Mouse (Mus musculus) limb, embryonic 14.5 days (tissue): Measurements from ENCODE around the gene Clpsl2. TPM values are rescaled to one million over a fixed set of nuclear protein-coding genes. Genes with fewer than 3 reads are reported as not detected.
A peak's percentile ranks its signal among the peaks of the same experiment; 100 is the strongest.

Experiments
- ATAC-seq: fragments of 200-750 bp; cut with Nextera tagmentation; 2 replicates; pipeline ENCODE4 v1.8.0; 2017; ENCODE audit warnings: low read depth, moderate number of reproducible peaks, moderate TSS enrichment; ENCODE audit not compliant: low FRiP score
- DNase-seq: peaks from one replicate; pipeline ENCODE4 v3.0.0-alpha.2; 2015; ENCODE audit warnings: low spot score
- H3K27ac ChIP-seq: fragments of 300-500 bp; sonication (generic); replicated peaks from 2 replicates; pipeline ENCODE4 v1.5.1; 2014; ENCODE audit warnings: low read depth, mild to moderate bottlenecking, low read length, moderate library complexity, mixed read lengths
- H3K27me3 ChIP-seq: fragments of 300-500 bp; sonication (generic); 2 replicates; pipeline ENCODE4 v1.6.1; 2014; ENCODE audit warnings: low read length, mixed read lengths; ENCODE audit not compliant: control insufficient read depth, insufficient read depth
- H3K36me3 ChIP-seq: fragments of 300-500 bp; sonication (generic); 2 replicates; pipeline ENCODE4 v1.6.1; 2014; ENCODE audit warnings: mild to moderate bottlenecking, low read length, moderate library complexity, mixed read lengths; ENCODE audit not compliant: control insufficient read depth, insufficient read depth
- H3K4me1 ChIP-seq: fragments of 300-500 bp; sonication (generic); 2 replicates; pipeline ENCODE4 v1.6.1; 2014; ENCODE audit warnings: antibody characterized with exemption, low read length, mixed read lengths; ENCODE audit not compliant: control insufficient read depth, insufficient read depth
- H3K4me2 ChIP-seq: fragments of 300-500 bp; sonication (generic); replicated peaks from 2 replicates; pipeline ENCODE4 v1.6.1; 2014; ENCODE audit warnings: low read depth, mild to moderate bottlenecking, low read length, moderate library complexity; ENCODE audit not compliant: severe bottlenecking
- H3K4me3 ChIP-seq: fragments of 300-500 bp; sonication (generic); replicated peaks from 2 replicates; pipeline ENCODE4 v1.5.1; 2014; ENCODE audit warnings: low read length
- H3K9ac ChIP-seq: fragments of 300-500 bp; sonication (generic); 2 replicates; pipeline ENCODE4 v1.6.1; 2014; ENCODE audit warnings: mild to moderate bottlenecking, low read depth, low read length, moderate library complexity; ENCODE audit not compliant: severe bottlenecking
- H3K9me3 ChIP-seq: fragments of 300-500 bp; sonication (generic); 2 replicates; pipeline ENCODE4 v1.6.1; 2016; ENCODE audit warnings: low read length; ENCODE audit not compliant: control insufficient read depth
- POLR2A ChIP-seq: fragments of 200-500 bp; IDR thresholded peaks from 2 replicates; pipeline ENCODE4 v1.8.0; 2012; ENCODE audit warnings: inconsistent platforms, mild to moderate bottlenecking, moderate library complexity, borderline replicate concordance; ENCODE audit not compliant: insufficient read depth, insufficient read length; ENCODE audit errors: extremely low read depth
- WGBS: fragments of 180-500 bp; shearing (Covaris S2); extraction: QIAGEN DNeasy Blood & Tissue Kit; methylation state at CpG from one replicate; pipeline ENCODE4 v1.1.7; 2014; 5-methylcytosine and 5-hydroxymethylcytosine counted together
- polyA plus RNA-seq, 2 experiments: library from polyadenylated mRNA; depleted of rRNA in 1 of 2; stranded (reverse) in 1 of 2; unstranded in 1 of 2; fragments of >200 nt; fragmentation: Nextera tagmentation in 1 of 2; extraction: Ambion mirVana in 1 of 2; gene quantifications; 2 replicates each; pipeline versions ENCODE4 v1.2.1 to v1.2.3; 2012 to 2014

Clpsl2 gene
- polyA plus RNA-seq, 2 experiments, result not detected

DNA sequence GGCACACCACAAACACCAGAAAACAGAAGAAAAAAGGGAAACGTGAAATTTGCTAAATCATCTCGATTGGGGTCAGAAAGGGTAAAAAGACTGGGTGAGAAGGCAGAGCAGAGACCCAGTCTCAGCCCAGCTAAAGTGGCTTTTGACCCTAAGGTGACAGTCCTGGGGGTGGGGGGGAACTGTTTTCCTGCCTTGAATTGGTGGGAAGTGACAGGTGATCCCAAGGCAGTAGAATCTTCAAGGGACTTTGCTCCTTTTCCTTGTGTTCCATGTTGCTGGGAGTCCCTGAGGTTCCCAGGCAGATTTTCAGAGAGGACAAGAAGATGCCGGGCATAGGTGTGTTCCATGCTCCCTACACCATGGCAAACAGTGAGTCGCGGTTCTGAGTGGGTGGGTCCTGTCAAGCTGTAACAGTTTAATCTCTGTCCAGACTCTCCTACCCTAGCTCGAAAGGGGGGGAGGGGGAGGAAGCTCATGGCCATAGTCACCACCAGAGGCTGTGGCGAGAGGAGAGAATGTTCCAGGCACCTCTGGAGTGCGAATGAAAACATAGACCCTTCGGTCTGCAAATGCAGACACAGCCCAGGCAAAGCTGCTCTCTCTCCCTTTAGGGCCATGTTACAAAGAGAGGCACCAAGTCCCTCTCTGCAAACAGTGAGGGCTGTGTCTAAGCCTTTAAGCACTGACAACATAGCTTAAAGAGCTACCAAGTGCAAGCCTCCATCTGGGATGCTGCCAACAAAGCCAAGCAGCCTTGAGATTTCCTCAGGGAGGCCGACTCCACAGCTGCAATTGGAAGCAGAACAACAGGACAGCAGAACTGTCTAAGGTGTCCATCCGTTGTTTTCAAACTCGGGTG lies 21.8 kb upstream of the Clpsl2 start:
- Histone ChIP-seq H3K4me2 (peak overlapping the region; percentile 24; the same call in 1 of the 2 replicates), H3K36me3 (no peaks in the 10 kb centered on the region), H3K9ac (no peak overlapping the region), H3K4me1 (peaks cover 11% of the 10 kb centered on the region), H3K9me3 (no peaks in the 10 kb centered on the region), H3K27ac (no peak overlapping the region; the same call in 1 of the 2 replicates), H3K27me3 (no peaks in the 10 kb centered on the region), H3K4me3 (no peak overlapping the region)
- no peak for ATAC-seq
- TF ChIP-seq POLR2A, result no peak
- WGBS, result 35% methylated on average over 12 of the region's 12 CpGs
- peak; percentile 36 for DNase-seq

DNA sequence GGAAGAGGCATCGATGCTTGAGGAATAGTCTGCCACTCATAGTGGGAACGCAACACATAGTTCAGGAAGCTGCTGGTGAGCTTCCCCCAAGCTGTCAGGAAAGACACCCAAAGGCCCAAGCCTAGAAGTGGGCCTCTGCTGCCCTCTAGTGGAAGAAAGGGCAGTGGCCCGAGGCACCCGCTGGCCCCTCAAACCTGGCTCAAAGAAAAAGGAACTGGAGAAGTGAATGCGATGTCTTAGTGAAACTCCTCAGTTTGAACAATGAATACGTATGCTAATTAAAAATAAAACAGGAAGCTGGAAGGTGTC lies 21.2 kb upstream of the Clpsl2 start:
- Histone ChIP-seq H3K27ac (no peak overlapping the region), H3K27me3 (no peaks in the 10 kb centered on the region), H3K9ac (no peak overlapping the region), H3K4me3 (no peak overlapping the region), H3K4me2 (peak overlapping the region; percentile 24; the same call in 1 of the 2 replicates), H3K9me3 (no peaks in the 10 kb centered on the region), H3K4me1 (peaks cover 11% of the 10 kb centered on the region), H3K36me3 (no peaks in the 10 kb centered on the region)
- peak; percentile 85 for DNase-seq
- 0% methylated on average over 6 of the region's 6 CpGs for WGBS
- no peak for TF ChIP-seq POLR2A
- ATAC-seq, result peak; percentile 68; the same call in 1 of the 2 replicates

DNA sequence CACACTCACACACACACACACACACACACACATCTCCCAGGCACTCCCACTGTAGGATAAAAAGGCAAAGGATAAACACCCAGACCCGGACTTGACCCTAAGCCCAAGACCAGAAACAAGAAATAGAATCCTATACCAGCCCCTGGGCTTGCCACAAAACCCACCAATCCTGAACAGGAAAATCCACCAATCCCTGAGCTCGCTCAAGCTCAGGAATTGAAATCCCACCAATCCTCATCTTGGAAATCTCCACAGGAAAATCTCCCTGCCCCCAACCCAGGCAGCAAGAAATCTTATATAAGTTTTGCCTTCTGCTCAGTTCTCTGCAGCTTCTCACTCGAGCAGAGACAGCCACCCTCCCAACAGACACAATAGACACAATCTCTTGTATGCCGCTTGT lies 20.1 kb upstream of the Clpsl2 start:
- no peaks in the 10 kb centered on the region for H3K9me3 ChIP-seq
- no peak overlapping the region for H3K27ac ChIP-seq
- DNase-seq (no peak), ATAC-seq (no peak)
- H3K4me1 ChIP-seq, result peaks cover 7% of the 10 kb centered on the region
- TF ChIP-seq POLR2A, result no peak
- no peaks in the 10 kb centered on the region for H3K36me3 ChIP-seq
- 59% methylated on average over 4 of the region's 4 CpGs for WGBS
- no peaks in the 10 kb centered on the region for H3K27me3 ChIP-seq
- H3K9ac ChIP-seq, result no peak overlapping the region
- no peak overlapping the region for H3K4me3 ChIP-seq
- no peak overlapping the region for H3K4me2 ChIP-seq

DNA sequence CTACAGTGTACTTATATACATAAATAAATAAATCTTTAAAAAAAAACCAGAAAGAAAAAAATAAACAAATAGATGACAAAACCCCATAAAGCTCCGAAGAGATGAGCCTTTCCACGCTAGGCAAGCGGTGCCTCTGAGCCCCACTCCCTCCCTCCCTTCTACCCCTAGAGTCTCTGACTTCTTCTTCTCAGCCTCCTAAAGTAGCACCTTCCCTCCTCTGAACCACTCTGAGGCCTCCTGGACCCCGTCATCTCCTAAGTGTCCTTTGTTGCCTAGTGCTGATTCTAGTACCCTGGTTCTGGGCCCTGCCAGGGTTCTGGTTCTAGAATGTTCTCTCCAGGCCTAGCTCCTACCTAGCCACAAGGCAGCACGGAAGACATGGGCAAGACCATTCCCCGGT lies 18.7 kb upstream of the Clpsl2 start, which contains the start of gene Armc12:
Armc12 (plus strand) TSS at position 301 of the 400 bp plus-strand sequence.
- Histone ChIP-seq H3K27ac (no peak within 1 kb of the TSS), H3K4me1 (peaks cover 6% of the 10 kb centered on the region), H3K27me3 (no peaks in the 10 kb centered on the region), H3K9me3 (no peaks in the 10 kb centered on the region), H3K9ac (no peak within 1 kb of the TSS), H3K36me3 (no peaks in the 10 kb centered on the region), H3K4me2 (no peak within 1 kb of the TSS), H3K4me3 (no peak within 1 kb of the TSS)
- DNase-seq (no peak), ATAC-seq (no peak)
- 86% methylated on average over 6 of the region's 6 CpGs for WGBS
- no peak for TF ChIP-seq POLR2A

DNA sequence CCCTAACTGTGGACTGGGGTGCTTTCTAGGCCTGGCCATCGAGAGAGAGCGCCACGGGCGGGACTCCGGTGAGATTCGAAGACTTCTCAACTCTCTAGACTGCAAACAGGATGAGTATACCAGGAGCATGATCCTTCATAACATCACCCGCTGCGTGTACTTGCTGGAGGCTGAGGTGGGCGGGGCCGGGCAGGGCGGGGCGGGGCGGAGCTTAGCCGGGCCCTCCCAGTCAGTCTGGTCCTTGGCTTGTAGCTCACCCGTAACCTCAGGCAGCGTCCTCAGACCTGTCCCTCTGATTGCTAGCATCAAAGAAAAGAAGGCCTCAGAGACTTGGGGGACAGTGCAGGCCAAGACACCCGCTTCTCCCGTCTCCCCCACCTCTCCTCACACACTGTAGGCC lies 17.3 kb upstream of the Clpsl2 start:
- WGBS, result 15% methylated on average over 18 of the region's 18 CpGs
- Histone ChIP-seq H3K4me1 (peaks cover 6% of the 10 kb centered on the region), H3K36me3 (no peaks in the 10 kb centered on the region), H3K27me3 (no peaks in the 10 kb centered on the region), H3K4me3 (no peak overlapping the region), H3K4me2 (no peak overlapping the region), H3K27ac (no peak overlapping the region), H3K9me3 (no peaks in the 10 kb centered on the region), H3K9ac (no peak overlapping the region)
- no peak for TF ChIP-seq POLR2A
- DNase-seq (no peak), ATAC-seq (no peak)
